Mouse (Mus musculus): Measurements from ENCODE around the gene BC048403. TPM values are rescaled to one million over a fixed set of nuclear protein-coding genes. Genes with fewer than 3 reads are reported as not detected.
"Not testable (repeated sequence)": the region's sequence is repeated elsewhere in the genome, so short reads cannot be mapped to it uniquely, and the experiment has no call there.

BC048403 gene
- total and polyA plus RNA-seq, 3 experiments = 8.4 to 16.9 (median 12.4) TPM

DNA sequence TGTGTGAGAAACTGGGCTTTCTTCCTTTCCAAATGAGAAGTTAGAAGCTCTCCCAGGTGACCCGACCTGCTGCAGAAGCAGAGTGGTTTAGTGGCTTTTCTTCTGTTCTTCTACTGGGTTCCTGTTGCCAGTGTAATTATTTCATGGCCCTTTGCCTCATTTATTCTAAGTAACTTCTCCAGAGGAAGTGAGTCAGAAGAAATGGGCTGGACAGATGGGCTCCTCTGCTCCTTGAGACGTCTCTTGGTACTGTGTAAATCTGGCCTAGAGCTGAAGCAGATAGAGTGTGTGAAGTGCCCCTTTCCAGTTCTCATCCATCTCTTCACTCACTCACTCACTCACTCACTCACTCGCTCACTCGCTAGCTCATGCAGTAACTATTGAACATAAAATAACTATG lies 16.9 kb downstream of the BC048403 start:
- DNase-seq = no peak

DNA sequence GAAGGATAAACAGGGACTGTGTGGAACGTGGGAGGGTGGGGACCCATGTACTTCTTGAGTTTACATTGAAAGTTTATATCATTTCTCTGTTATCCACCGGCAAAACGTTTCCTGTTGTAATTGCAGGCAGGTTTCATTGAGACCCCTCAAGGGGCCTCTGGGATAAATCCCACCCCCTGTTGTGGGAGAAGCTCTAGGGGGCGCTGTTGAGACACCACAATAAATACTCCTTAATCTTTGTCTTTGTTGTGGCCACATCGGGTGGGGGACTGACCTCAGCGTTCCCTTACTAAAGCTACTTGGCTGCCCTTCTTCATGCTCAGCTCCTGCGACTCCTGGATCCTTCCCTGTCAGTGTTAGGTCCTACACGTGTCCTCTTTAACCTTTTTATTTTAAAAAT lies 19.4 kb downstream of the BC048403 start:
- no peak for DNase-seq

DNA sequence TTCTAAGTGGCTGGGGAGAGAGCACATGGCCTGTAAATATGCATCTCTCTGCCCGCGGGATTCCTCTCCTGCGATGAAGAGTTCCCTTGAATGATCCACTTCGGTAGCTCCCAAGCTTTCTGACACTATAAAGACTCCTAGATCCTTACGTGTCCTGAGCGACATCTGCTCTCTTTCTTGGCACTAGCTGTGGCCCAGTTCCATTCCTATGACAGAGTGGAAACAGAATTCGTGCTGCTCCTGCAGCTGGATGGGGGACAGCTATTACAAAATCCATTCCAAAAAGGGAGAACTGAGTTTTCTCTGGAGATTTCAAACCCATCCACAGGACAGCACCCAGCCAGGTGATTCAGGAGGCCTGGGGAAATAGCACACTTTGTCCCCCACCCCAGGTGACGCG lies 22.4 kb downstream of the BC048403 start:
- DNase-seq = no peak

DNA sequence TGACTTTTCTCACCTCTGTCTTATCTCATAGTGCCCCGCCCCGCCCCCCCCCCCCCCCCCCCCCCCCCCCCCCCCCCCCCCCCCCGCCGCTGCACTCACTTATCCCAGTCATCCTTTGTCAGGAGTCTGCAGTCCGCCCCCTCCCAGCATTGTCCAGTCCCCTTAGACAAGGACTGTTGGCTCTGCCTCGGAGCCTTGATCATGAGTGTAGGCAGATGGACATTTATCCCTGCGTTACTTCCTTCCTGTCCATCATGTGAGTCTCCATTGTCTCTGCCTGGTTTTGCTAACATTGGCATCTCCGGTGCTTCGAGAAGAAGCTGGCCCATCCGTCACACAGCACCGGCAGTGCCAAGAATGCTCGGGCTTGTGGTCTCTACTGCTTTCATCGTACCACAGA lies 23.5 kb downstream of the BC048403 start:
- no peak for DNase-seq

DNA sequence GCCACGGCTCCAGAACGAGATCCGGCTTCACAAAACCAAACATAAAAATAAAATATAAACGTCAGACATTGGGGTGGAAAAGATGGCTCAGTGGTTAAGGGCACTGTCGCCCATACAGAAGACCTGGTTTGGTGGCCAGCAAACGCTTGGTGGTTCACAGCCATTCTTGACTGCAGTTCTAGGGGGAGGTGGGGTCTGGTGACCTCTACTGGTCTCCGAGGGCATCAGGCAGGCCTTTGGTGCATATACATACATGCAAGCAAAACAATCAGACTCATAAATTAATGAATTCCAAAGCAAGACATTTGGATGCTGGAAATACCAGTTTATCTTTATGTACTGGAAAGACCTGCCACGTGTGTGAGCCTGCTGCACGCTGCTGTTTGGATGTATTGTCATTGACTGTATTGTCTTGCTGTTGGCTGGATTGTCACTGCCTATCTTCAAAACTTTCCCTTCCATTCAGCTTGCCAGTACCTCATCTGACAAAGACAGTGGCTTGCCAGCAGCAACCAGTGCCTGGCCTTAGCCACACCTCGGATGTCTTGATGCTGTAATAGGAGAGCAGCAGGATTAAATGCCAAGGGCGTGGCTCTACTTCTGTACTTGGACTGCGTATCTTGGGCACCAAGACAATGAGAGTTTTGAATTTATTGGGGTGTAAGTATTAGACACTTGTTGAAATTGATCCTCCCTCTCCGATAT lies 24.9 kb downstream of the BC048403 start:
- DNase-seq = no peak

DNA sequence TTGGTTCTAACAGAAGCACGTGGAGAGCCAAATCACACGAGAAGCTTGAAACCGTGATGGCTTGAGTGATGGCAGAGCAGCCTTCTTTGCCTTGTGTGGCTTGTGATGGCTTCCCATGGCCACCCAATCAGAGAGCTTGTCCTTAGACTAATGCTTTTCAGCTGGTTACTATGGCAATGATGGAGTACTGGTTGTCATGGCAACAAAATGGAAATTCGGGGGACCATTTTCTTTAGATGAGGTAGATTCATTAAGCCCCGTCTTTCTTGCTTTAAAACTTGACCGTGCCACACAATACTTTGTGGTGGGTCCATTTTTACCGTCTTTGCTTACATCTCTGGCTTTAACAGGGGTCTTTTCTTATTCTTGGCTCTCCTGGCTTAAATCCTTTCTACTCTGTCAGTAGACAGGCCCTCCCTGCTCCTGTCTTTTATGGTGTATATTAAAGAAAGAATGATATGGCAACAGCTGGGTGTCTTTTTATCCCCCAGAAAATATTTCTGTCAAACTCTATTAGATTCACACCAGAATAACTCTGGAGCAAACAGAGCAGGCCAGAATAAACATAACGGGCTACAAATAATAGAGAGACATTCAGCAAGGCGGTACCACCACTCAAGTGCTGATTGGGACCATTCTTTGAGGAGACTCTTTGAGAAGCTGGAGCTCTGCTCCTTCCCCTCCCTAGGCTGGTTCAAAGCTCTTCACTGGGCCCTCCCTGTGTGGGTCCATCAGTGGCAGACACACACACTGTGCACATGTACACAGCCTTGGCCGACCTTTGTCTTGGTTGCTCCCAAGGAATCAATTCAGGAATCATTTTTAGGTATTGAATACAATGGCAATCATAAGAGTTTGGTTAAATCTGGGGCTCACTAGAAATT lies 25.7 kb downstream of the BC048403 start:
- DNase-seq = no peak

DNA sequence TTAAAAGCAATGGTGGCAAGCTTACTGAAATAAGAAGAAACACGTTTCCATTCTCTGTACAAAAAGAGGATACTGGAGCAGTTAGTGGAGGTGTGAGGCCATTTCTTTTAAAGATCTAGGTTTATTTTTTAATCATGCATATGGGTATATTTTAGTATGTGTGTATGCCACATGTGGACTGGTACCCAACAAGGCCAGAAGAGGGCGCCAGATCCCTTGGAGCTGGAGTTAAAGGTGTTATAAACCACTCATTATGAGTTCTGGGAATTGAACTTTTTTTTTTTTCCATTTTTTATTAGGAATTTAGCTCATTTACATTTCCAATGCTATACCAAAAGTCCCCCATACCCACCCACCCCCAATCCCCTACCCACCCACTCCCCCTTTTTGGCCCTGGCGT lies 27.6 kb downstream of the BC048403 start:
- DNase-seq = not testable (repeated sequence)

DNA sequence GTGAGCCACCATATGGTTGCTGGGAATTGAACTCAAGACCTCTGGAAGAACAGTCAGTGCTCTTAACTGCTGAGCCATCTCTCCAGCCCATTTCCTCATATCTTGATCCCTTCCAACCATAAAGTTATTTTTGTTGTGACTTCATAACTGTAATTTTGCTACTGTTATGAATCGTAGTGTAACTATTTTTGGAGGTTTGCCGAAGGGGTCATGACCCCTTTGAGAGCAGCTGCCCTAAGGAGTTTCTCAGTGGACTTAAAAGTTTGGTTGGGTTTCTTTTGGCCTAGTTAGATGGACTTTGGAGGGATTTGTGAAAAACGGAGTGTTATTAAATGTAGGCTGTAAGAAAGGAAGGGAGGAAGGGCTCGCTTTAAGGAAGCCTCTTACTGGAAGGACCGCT lies 30.0 kb downstream of the BC048403 start:
- DNase-seq = no peak

DNA sequence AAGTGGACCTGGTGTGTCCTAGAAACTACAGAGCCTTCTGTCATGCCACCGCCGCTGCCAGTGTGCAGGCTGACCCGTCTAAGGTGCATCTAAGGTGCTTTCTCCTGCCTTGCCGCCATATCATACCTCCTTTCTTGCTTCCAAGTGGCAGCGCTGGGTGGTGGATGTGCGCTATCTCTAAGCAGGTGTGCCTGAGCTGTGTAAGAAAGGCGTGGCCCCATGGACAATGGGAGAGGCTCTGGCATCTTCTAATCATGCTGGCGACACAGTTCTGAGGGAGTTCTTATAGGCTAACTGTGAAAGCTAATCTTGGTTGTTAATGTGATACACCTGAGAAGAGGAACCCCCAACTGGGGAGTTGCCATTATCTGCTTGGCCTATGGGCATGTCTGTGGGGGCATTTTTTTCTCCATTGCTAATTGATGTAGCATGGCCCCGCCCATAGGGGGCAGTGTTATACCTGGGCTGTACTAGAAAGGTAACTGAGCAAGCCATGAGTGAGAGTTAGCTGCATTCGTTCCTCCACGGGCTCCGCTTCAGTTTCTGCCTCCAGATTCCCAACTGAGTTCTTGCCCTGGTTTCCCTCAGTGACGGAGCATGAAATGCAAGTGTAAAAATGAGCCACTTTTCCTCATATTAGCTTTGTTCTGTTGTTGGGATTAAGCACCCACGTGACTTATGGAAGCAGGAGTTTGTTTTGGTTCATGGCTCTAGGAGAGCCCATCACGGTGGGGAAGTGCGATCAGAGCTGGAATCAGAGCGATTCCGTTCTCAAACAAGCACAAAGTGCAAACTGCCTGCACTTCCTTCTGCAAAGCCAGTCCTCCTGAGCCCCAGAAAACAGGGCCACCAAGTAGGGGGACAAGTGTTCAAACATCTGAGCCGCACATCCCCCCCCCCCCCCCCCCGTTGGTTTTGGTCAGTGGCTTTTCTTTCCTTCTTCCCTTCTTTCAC lies 31.2 kb downstream of the BC048403 start:
- DNase-seq = peak; percentile 49

DNA sequence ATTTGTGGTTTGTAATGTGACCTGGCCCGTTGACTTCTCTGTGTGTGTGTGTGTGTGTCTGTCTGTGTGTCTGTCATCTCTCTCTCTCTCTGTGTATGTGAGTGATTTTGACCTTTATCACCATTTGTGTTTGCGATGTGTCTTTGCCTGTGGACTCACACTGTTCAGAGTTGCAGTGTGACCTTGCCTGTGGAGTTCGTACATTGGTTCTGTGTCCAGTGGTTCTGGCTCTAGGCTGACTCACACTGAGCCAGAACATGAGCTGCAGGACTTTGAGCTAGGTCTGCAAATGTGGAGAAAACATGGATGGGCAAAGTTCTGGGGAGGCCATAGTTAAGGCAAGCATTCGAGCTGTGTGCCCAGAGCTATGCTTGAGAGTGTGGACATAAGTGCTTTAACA lies 34.1 kb downstream of the BC048403 start:
- no peak for DNase-seq

DNA sequence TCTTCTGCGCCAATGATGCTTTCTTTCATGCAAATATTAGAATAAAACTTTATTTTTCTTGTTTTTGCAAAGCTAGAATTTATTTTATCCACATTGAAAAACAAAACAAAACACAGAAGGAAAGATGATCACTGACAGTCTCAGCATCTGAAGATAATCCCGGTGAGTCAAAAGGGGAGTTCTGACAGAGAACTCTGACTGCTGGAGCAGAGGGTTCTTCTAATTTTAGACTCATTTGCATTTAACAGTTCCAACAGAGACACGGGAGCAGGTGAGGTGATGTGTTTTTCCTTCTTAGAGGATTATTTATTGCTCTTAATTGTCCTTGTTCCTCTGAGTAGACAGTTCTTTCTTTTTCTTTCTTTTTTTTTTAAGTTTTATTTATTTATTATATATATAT lies 36.3 kb downstream of the BC048403 start:
- DNase-seq = no peak

DNA sequence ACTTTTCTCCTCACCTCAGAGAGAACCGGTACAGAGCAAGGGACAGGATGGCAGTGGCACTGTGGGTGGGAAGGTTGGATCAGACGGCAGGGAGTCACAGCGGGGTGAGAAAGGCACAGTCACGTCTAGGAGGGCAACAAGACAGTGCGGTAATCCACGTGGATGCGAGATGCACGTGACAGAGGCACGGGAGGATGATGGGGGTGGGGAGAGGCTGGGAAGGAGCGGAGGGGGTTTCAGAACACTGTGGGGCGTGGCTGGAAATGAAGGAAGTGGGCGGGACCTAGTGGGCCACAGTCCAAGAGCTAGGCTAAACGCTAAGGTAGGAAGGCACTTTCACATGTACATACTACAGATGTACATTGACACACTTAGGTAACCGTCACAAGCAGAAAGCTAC lies 41.4 kb downstream of the BC048403 start:
- no peak for DNase-seq

DNA sequence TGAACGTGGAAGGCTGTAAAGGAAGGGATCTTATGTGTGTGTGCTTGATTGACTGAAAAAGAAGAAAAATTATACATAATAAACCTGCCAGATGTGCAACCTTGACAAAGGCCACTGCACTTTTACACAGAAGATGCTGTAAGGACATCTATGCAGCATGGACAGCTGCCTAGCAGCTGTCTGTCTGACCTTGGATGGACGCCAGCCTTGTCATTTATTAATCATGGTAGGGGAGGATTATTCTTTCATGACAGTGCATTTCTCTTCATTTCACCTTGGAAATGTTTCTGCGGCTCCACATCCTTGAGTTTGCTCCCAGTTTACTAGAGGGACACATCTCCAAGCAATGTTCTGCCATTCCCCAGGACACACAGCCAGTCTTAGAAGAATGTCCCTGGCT lies 48.8 kb downstream of the BC048403 start:
- peak; percentile 70 for DNase-seq

DNA sequence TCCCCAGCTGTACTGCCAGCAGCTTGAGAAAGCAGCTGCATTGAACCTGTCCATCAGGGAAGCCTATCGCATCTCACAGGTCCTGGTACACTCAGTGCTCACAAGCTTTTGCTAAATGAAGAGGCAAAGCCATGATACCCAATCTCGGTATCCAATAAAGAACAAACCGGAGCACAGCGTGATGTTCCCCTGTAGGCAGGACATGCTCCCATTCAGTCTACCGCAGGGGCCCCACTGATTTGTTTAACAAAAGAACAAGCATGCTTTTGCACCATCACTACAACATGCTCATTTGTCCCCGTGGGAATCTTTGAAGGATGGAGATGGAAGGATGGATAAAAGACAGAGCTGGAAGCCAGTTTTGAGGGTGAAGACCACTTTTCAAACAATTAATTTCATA lies 50.3 kb downstream of the BC048403 start:
- DNase-seq = no peak

DNA sequence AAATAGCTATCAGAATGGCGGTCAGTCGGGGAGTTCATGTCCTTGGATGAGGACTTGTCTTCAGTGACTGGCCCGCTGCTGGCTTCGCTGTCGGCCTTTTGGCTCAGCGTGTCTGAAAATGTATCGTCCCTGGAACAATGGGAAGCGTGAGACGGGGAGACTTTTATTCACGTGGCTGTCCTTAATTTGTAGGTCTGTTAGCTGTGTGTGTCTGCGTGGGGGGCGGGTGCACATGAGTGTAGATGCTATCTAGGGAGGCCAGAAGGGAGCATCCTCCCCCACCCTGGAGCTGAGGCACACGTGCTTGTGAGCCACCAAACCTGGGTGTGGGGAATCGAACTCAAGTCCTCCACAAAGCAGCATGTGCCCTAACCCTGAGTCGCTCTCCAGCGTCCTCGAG lies 52.9 kb downstream of the BC048403 start:
- no peak for DNase-seq

DNA sequence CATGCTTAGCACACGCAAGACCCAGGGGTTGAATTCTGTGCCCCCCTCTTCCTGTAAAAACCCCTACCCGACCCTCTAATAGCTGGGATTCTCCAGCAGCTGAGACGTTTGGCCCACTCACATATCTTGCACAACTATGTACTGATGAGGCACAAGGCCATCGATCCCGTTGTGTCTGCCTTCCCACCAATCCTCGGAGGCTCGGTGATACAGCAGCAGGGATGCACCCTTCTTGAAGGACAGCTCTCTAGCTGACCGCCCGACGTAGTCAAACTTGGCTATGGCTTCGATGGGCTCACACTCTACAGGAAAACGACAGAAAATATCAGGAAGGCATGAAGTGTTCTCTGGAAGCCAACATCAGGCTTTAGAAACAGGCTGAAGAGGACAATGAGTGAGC lies 54.7 kb downstream of the BC048403 start:
- DNase-seq = no peak

DNA sequence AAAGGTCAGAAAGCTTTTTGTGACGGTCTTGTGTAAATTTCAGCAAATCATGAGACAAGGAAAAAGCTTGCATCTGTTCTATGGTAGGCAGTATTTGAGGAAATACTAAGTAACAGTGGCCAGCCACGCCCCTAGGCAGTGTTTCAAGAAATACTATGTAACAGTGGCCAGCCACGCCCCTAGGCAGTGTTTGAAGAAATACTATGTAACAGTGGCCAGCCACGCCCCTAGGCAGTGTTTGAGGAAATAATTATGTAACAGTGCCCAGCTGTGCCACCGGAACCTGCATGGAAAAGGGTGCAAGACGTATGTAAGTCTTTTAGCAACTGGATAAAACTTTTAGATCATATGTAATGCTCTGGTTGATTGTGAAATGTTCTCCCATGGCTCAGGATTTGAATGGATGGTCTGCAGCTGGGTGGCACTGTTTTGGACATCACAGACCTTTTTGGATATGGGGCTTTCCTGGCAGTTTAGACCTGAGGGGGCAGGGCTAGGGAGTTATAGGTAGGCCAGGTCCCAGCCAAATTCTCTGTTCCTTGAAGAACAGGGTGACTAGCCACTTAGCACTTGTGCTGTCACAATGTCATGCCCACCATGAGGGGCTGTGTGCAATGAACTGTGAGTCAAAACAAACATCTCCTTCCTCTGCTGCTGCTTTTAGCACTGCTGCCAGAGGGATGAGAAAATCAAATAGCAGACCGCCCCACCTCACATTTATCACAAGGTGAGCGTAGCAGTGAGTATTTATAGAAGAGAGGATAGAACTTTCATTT lies 56.5 kb downstream of the BC048403 start:
- peak; percentile 45 for DNase-seq

DNA sequence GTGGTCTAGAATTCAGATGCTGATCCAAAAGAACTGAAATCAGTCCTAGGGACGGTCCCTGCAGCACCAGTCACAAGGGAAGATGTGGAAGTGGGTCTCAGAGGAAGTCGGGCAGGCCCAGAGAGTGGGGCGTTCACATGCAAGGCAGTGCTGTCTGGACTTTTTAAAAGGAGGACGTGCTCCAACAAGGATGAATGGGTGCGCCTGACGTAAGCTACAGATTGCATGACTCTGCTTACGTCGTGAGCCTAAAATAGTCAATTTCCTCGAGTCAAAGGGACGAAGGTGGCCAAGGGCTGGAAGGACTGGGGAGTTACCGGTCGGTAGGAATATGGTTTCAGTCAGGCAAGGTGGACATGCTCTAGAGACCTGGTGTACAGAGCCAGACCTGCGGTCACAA lies 60.3 kb downstream of the BC048403 start:
- DNase-seq = no peak

All from adrenal gland, adult 2 months (tissue).